Mouse (Mus musculus): ENCODE results near the gene Acp1. TPM values are rescaled to one million over a fixed set of nuclear protein-coding genes. Genes with fewer than 3 reads are reported as not detected.

Acp1 gene
- polyA plus RNA-seq, 1 experiment from 2014 or later = 88.8 TPM

DNA sequence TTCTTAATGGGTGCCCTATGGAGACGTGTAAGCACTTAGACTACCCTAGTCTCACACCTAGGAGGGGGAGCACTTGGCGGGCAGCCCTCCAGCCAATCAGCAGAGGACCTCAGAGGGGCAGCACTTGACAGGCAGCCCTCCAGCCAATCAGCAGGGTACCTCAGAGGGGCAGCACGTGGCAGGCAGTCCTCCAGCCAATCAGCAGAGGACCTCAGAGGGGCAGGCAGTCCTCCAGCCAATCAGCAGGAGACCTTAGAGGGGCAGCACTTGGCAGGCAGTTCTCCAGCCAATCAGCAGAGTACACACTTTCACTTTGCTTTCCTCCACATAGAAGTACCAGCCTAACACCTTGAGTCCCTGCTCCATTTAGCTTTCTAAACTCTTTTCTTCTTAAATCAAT, 11.0 kb upstream of the Acp1 start:
- no peaks in the 10 kb centered on the region for H3K36me3 ChIP-seq (ENCODE audit: insufficient read depth, low read length)
- H3K4me1 ChIP-seq (ENCODE audit: insufficient read depth, low read depth, low read length) = no peaks in the 10 kb centered on the region
- TF ChIP-seq CTCF (IDR thresholded peaks at IDR 0.05) (no peak), EP300 (IDR thresholded peaks at IDR 0.05) (no peak)
- 81% methylated on average over 3 of the region's 3 CpGs for WGBS
- H3K27me3 ChIP-seq (replicated peaks; ENCODE audit: insufficient read depth, low read length) = no peaks in the 10 kb centered on the region
- H3K4me2 ChIP-seq (replicated peaks; ENCODE audit: low read depth, low read length) = no peak overlapping the region
- H3K9ac ChIP-seq (replicated peaks; ENCODE audit: low read depth) = no peak overlapping the region
- no peak overlapping the region for H3K4me3 ChIP-seq (ENCODE audit: low read depth, low read length)
- H3K9me3 ChIP-seq (ENCODE audit: low read length) = no peaks in the 10 kb centered on the region
- no peak for ATAC-seq
- no peak overlapping the region for H3K27ac ChIP-seq (ENCODE audit: low read length)
- DNase-seq (ENCODE audit: low spot score) = no peak

GRCm38 (mm10) chr12:30912840-30913239, 1.5 kb upstream of the Acp1 start:
- Histone ChIP-seq H3K4me3 (ENCODE audit: low read depth, low read length) (no peak overlapping the region), H3K27me3 (replicated peaks; ENCODE audit: insufficient read depth, low read length) (no peaks in the 10 kb centered on the region), H3K9ac (replicated peaks; ENCODE audit: low read depth) (no peak overlapping the region)

DNA sequence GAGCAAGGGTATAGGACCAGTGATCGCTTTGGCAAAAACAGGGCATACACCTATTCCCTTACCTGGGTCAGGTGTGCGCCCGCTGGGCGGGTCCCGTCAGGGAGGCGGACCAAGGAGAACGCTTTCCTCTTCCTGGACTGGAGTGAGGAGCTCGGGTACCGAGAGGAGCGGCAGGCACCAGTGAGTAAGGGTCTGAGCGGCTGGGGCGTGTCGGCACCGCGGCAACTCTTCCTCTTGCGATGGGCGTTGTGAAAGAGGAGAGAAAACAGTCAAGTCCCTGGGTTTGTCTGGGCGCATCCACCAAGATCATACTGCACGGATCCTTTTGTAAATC, 626 bp upstream of the Acp1 start:
- under 1% methylated on average over 19 of the region's 19 CpGs for WGBS
- peak; percentile 78 for DNase-seq (ENCODE audit: low spot score)

More at GRCm38 (mm10) chr12:30912840-30913239, 1.5 kb upstream of the Acp1 start:
- Histone ChIP-seq H3K36me3 (ENCODE audit: insufficient read depth, low read length) (no peaks in the 10 kb centered on the region), H3K27ac (ENCODE audit: low read length) (no peak overlapping the region), H3K9me3 (ENCODE audit: low read length) (no peaks in the 10 kb centered on the region), H3K4me2 (replicated peaks; ENCODE audit: low read depth, low read length) (peak overlapping the region; percentile 97; the same call in 1 of the 2 replicates), H3K4me1 (ENCODE audit: insufficient read depth, low read depth, low read length) (peaks cover 8% of the 10 kb centered on the region; the same call in 1 of the 2 replicates)
- TF ChIP-seq CTCF (IDR thresholded peaks at IDR 0.05) (no peak), EP300 (IDR thresholded peaks at IDR 0.05) (no peak)
- 50% methylated on average over 3 of the region's 3 CpGs for WGBS
- ATAC-seq (no peak), DNase-seq (ENCODE audit: low spot score) (peak; percentile 10)

DNA sequence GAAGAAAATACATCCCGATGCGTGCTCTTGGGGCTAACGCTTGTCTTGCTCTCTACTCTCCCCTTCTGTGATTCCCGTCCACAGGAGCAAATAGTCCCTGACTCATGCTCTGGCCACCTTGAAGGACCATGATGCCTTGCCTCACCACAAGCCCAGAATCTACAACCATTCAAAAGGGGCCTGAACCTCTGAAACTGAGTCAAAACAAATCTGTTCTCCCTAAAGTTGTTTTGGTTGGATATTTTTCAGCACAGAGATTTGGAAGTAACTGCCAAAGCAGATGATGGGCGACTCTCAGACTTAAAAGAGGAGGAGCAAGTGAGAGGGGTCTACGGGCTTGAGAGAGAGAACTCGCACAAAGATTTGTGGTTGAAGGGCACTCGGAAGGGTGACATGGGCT, 529 bp downstream of the Acp1 start:
- DNase-seq (ENCODE audit: low spot score) = peak; percentile 43

More for the DNA sequence above, 626 bp upstream of the Acp1 start:
- peak overlapping the region; percentile 97 for H3K4me2 ChIP-seq (replicated peaks; ENCODE audit: low read depth, low read length)
- TF ChIP-seq CTCF (IDR thresholded peaks at IDR 0.05) (no peak), EP300 (IDR thresholded peaks at IDR 0.05) (no peak)
- peak overlapping the region; percentile 82 for H3K9ac ChIP-seq (replicated peaks; ENCODE audit: low read depth)
- peak overlapping the region; percentile 62 for H3K27ac ChIP-seq (ENCODE audit: low read length)
- peaks cover 8% of the 10 kb centered on the region; the same call in 1 of the 2 replicates for H3K4me1 ChIP-seq (ENCODE audit: insufficient read depth, low read depth, low read length)
- no peaks in the 10 kb centered on the region for H3K27me3 ChIP-seq (replicated peaks; ENCODE audit: insufficient read depth, low read length)
- no peaks in the 10 kb centered on the region for H3K36me3 ChIP-seq (ENCODE audit: insufficient read depth, low read length)
- peak overlapping the region; percentile 66 for H3K4me3 ChIP-seq (ENCODE audit: low read depth, low read length)
- peak; percentile 88 for ATAC-seq
- no peaks in the 10 kb centered on the region for H3K9me3 ChIP-seq (ENCODE audit: low read length)

DNA sequence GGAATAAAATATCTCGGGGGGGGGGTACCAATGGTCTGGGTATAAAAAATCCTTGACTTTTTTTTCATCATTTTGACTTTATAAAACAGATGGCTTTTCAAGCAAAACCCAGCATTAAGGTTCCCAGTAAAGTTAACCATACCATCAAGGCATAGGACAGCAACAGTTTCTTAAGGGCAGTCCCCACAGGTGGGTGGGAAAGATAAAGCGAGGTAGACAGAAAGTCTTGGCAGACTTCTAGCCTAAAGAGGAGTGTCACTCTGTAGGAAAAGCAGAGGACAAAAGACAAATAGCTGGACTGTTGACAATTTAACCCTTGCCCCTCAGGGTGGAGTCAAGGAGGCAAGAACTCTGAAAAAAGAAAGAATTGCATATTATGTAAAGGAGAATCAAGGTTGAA, 1.5 kb downstream of the Acp1 start:
- 73% methylated on average over 2 of the region's 2 CpGs for WGBS
- Histone ChIP-seq H3K4me2 (replicated peaks; ENCODE audit: low read depth, low read length) (no peak overlapping the region), H3K27ac (ENCODE audit: low read length) (no peak overlapping the region), H3K9me3 (ENCODE audit: low read length) (no peaks in the 10 kb centered on the region), H3K27me3 (replicated peaks; ENCODE audit: insufficient read depth, low read length) (no peaks in the 10 kb centered on the region), H3K4me3 (ENCODE audit: low read depth, low read length) (no peak overlapping the region), H3K4me1 (ENCODE audit: insufficient read depth, low read depth, low read length) (peaks cover 8% of the 10 kb centered on the region; the same call in 1 of the 2 replicates), H3K36me3 (ENCODE audit: insufficient read depth, low read length) (no peaks in the 10 kb centered on the region), H3K9ac (replicated peaks; ENCODE audit: low read depth) (no peak overlapping the region)
- TF ChIP-seq CTCF (IDR thresholded peaks at IDR 0.05) (no peak), EP300 (IDR thresholded peaks at IDR 0.05) (no peak)
- no peak for ATAC-seq
- no peak for DNase-seq (ENCODE audit: low spot score)

More for the DNA sequence above, 529 bp downstream of the Acp1 start:
- Histone ChIP-seq H3K27ac (ENCODE audit: low read length) (peak overlapping the region; percentile 33; the same call in 1 of the 2 replicates), H3K9ac (replicated peaks; ENCODE audit: low read depth) (peak overlapping the region; percentile 82), H3K27me3 (replicated peaks; ENCODE audit: insufficient read depth, low read length) (no peaks in the 10 kb centered on the region), H3K9me3 (ENCODE audit: low read length) (no peaks in the 10 kb centered on the region), H3K36me3 (ENCODE audit: insufficient read depth, low read length) (no peaks in the 10 kb centered on the region), H3K4me2 (replicated peaks; ENCODE audit: low read depth, low read length) (peak overlapping the region; percentile 97), H3K4me1 (ENCODE audit: insufficient read depth, low read depth, low read length) (peaks cover 8% of the 10 kb centered on the region; the same call in 1 of the 2 replicates), H3K4me3 (ENCODE audit: low read depth, low read length) (peak overlapping the region; percentile 66)
- TF ChIP-seq CTCF (IDR thresholded peaks at IDR 0.05) (no peak), EP300 (IDR thresholded peaks at IDR 0.05) (no peak)
- WGBS = 10% methylated on average over 8 of the region's 8 CpGs
- no peak for ATAC-seq

DNA sequence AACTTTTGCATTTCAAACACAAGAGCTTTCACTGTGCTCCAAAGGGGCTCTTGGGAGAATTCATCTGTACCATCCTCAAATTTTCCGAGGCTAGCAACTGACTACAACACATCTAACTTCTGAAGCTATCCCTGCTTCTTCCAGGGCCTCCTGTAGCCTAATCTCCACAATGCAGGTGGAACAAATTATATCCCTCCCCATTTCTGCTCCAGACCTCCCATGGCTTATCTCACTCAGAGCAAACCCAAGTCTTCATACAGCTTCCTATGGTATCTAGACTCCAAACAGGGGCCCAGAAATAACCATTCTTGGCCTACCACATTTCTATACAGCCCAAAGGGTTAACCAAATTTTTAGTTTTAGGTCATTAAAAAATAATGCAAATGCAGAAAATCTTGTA, 2.7 kb downstream of the Acp1 start:
- H3K4me2 ChIP-seq (replicated peaks; ENCODE audit: low read depth, low read length) = no peak overlapping the region
- DNase-seq (ENCODE audit: low spot score) (no peak), ATAC-seq (no peak)
- H3K4me3 ChIP-seq (ENCODE audit: low read depth, low read length) = no peak overlapping the region
- peaks cover 8% of the 10 kb centered on the region; the same call in 1 of the 2 replicates for H3K4me1 ChIP-seq (ENCODE audit: insufficient read depth, low read depth, low read length)
- H3K27me3 ChIP-seq (replicated peaks; ENCODE audit: insufficient read depth, low read length) = no peaks in the 10 kb centered on the region
- no peaks in the 10 kb centered on the region for H3K36me3 ChIP-seq (ENCODE audit: insufficient read depth, low read length)
- no peak overlapping the region for H3K9ac ChIP-seq (replicated peaks; ENCODE audit: low read depth)
- no peak overlapping the region for H3K27ac ChIP-seq (ENCODE audit: low read length)
- 90% methylated on average over 1 of the region's 1 CpGs for WGBS
- H3K9me3 ChIP-seq (ENCODE audit: low read length) = no peaks in the 10 kb centered on the region
- no peak for TF ChIP-seq EP300 (IDR thresholded peaks at IDR 0.05)
- TF ChIP-seq CTCF (IDR thresholded peaks at IDR 0.05) = no peak

DNA sequence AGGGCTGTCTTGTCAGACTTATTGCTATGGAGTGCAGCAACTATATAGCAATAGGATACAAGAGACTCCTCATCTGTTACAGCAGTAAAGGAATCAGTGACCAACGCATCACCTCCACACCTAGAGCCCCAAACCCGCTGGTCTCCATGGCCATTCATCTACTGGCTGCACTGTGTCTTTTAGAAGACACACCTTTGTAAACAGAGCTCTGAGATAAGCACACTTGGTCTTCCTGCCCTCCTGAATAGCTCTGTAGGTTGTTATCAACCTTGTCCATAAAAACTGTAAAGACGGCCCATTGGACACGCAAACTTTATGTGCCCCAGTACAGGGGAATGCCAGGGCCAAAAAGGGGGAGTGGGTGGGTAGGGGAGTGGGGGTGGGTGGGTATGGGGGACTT, 14.3 kb downstream of the Acp1 start:
- Histone ChIP-seq H3K4me1 (ENCODE audit: insufficient read depth, low read depth, low read length) (no peaks in the 10 kb centered on the region), H3K36me3 (ENCODE audit: insufficient read depth, low read length) (no peaks in the 10 kb centered on the region; the same call in 1 of the 2 replicates), H3K9me3 (ENCODE audit: low read length) (no peaks in the 10 kb centered on the region), H3K4me3 (ENCODE audit: low read depth, low read length) (no peak overlapping the region), H3K4me2 (replicated peaks; ENCODE audit: low read depth, low read length) (no peak overlapping the region), H3K27ac (ENCODE audit: low read length) (no peak overlapping the region), H3K27me3 (replicated peaks; ENCODE audit: insufficient read depth, low read length) (no peaks in the 10 kb centered on the region), H3K9ac (replicated peaks; ENCODE audit: low read depth) (no peak overlapping the region)
- 79% methylated on average over 4 of the region's 4 CpGs for WGBS
- ATAC-seq (no peak), DNase-seq (ENCODE audit: low spot score) (no peak)
- no peak for TF ChIP-seq EP300 (IDR thresholded peaks at IDR 0.05)
- no peak for TF ChIP-seq CTCF (IDR thresholded peaks at IDR 0.05)

All from lung, postnatal 0 days (tissue).